Mouse (Mus musculus) 3134 (cell line): Measurements from ENCODE around the gene Olfr1462.

Experiments
- DNase-seq: peaks from one replicate; pipeline ENCODE4 v3.0.0-alpha.2; 2011; ENCODE audit warnings: low spot score; ENCODE audit not compliant: insufficient read length; ENCODE audit errors: extremely low read depth

The Olfr1462 gene

DNA sequence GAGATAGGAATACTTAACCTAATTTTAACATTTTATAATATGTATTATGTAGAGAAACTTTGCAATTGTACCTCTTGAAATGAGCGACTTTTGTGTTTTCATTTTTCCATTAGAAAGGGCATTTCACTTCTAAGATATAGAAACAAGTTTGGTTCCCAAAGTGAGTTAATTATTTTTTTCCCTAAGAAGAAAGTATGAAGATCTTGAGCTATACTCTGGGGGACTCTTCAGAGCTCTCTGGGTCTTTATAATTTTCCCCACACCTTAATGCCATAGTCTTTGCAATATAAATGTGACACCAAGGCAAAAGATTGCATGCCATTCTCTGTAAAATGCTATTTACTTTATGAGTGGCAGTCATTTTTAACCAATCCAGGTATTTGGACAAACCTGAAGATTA is at the start of gene Olfr1462:
Gene Olfr1462, plus strand, starts transcription at position 301 of the 400 bp plus-strand sequence.
- DNase-seq: no peak

DNA sequence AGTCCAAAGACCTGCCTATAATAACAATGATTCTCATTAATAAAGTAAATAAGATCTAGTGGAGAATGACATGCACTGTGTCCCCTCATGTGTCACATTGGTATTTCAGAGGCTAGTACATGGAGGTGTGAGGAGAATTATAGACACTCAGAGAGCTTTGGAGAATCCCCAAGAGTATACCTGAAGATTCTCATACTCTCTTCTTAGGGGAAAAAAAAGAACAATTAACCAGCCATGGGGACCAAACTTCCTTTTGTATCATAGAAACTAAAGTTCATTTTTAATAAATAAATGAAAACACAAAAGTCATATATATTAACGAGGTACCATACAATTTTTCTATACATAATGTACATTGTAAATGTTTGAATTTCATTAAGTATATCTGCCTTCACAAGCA is 36.1 kb upstream of the Olfr1462 start, which contains the start of gene Olfr1459:
Gene Olfr1459, minus strand, starts transcription at position 101 of the 400 bp plus-strand sequence.
- DNase-seq: no peak

DNA sequence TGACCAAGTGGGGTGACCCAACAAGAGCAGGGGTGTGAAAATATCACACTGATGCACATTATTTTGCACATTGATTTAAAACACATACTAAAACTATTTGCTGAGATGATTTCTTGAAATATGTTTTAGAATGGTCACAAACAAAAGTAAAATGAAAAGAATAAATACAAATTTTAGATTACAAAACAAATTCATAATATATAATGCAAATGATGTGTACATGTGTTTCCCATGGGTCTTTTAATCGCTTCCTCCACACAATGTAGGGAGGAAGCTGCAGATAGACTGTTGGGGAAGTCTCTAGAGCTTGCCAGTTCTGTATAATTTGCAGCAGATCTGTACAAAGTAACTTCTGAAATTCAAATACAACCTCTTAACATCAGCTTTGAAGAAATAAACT is 22.8 kb upstream of the Olfr1462 start, which contains the start of gene Olfr1461:
Gene Olfr1461, plus strand, starts transcription at position 301 of the 400 bp plus-strand sequence.
- no peak for DNase-seq

DNA sequence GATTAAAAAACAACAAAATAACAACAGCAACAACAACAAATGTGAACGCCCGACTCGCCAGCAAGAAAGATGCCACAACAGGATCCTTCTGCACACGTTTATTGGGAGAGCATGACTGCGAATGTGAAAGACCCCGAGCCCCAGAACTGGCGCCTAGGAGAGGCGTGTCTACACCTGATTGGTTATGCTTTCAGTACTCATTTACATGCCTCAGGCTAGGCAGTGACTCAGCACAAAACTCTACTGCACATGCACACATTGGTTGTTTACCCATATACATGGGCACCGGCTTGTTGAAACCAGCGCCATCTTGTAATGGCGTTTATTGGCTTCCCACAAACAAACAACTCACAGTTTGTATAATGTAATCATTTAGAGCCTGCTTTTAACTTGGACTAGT is 36.1 kb downstream of the Olfr1462 start:
- DNase-seq: peak; percentile 2

DNA sequence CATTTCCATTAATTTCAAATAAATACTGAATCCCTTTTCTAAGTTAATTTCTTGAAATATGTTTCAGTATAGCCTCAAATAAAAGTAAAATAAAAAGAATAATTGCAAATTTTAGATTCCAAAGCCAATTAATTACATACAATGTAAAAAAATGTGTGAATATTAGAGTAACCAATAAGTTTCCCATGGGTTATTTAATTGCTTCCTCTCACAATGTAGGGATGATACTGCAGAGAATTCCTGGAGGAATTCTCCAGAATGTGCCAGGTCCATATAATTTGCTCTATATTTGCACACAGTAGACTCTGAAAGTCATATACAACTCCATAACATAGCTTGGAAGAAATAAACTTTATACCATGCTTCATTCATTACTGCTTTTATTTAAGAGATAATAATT is 45.5 kb downstream of the Olfr1462 start, which contains the start of gene Olfr1463:
Gene Olfr1463, plus strand, starts transcription at position 301 of the 400 bp plus-strand sequence.
- no peak for DNase-seq
